Mouse (Mus musculus) intestine, postnatal 0 days (tissue): ENCODE data around the gene Plcb3. TPM values are rescaled to one million over a fixed set of nuclear protein-coding genes. Genes with fewer than 3 reads are reported as not detected.

ENCODE experiments used
- ATAC-seq: fragments of 200-750 bp; cut with Nextera tagmentation; 2 replicates; pipeline ENCODE4 v1.8.0; 2017; ENCODE audit warnings: mild to moderate bottlenecking, moderate TSS enrichment, moderate library complexity
- H3K27ac ChIP-seq: fragments of 300-500 bp; sonication (generic); 2 replicates; pipeline ENCODE4 v1.5.1; 2014; ENCODE audit warnings: mild to moderate bottlenecking, low read depth, low read length, moderate library complexity
- H3K27me3 ChIP-seq: fragments of 300-500 bp; sonication (generic); replicated peaks from 2 replicates; pipeline ENCODE4 v1.6.1; 2014; ENCODE audit warnings: low read length, mixed read lengths; ENCODE audit not compliant: control insufficient read depth, insufficient read depth
- H3K36me3 ChIP-seq: fragments of 300-500 bp; sonication (generic); 2 replicates; pipeline ENCODE4 v1.6.1; 2014; ENCODE audit warnings: mild to moderate bottlenecking, moderate library complexity; ENCODE audit not compliant: control insufficient read depth, insufficient read depth
- H3K4me1 ChIP-seq: fragments of 300-500 bp; sonication (generic); replicated peaks from 2 replicates; pipeline ENCODE4 v1.6.1; 2014; ENCODE audit warnings: antibody characterized with exemption, low read length, mixed read lengths; ENCODE audit not compliant: control insufficient read depth, insufficient read depth
- H3K4me2 ChIP-seq: fragments of 300-500 bp; sonication (generic); replicated peaks from 2 replicates; pipeline ENCODE4 v1.6.1; 2014; ENCODE audit warnings: low read depth, mild to moderate bottlenecking, moderate library complexity
- H3K4me3 ChIP-seq: fragments of 300-500 bp; sonication (generic); 2 replicates; pipeline ENCODE4 v1.5.1; 2014; ENCODE audit warnings: low read depth, low read length
- H3K9ac ChIP-seq: fragments of 300-500 bp; sonication (generic); 2 replicates; pipeline ENCODE4 v1.6.1; 2014; ENCODE audit warnings: mild to moderate bottlenecking, low read depth, low read length
- H3K9me3 ChIP-seq: fragments of 300-500 bp; sonication (generic); 2 replicates; pipeline ENCODE4 v1.6.1; 2016; ENCODE audit warnings: mixed run types; ENCODE audit not compliant: control insufficient read depth
- CTCF ChIP-seq: sonication (generic); IDR thresholded peaks from 2 replicates; pipeline ENCODE4 v1.5.1; 2016; ENCODE audit warnings: low read depth, mild to moderate bottlenecking, control low read depth, antibody characterized with exemption, moderate library complexity
- WGBS: fragments of 180-500 bp; shearing (Covaris S2); extraction: QIAGEN DNeasy Blood & Tissue Kit; methylation state at CpG from one replicate; pipeline ENCODE4 v1.1.7; 2014; 5-methylcytosine and 5-hydroxymethylcytosine counted together
- polyA plus RNA-seq: library from polyadenylated mRNA; unstranded; fragments of >200 nt; fragmentation: Nextera tagmentation; extraction: Ambion mirVana; gene quantifications from 2 replicates; pipeline ENCODE4 v1.2.1, GENCODE M21; 2015

Plcb3 gene
- polyA plus RNA-seq, 1 experiment from 2014 or later = 107 TPM

DNA sequence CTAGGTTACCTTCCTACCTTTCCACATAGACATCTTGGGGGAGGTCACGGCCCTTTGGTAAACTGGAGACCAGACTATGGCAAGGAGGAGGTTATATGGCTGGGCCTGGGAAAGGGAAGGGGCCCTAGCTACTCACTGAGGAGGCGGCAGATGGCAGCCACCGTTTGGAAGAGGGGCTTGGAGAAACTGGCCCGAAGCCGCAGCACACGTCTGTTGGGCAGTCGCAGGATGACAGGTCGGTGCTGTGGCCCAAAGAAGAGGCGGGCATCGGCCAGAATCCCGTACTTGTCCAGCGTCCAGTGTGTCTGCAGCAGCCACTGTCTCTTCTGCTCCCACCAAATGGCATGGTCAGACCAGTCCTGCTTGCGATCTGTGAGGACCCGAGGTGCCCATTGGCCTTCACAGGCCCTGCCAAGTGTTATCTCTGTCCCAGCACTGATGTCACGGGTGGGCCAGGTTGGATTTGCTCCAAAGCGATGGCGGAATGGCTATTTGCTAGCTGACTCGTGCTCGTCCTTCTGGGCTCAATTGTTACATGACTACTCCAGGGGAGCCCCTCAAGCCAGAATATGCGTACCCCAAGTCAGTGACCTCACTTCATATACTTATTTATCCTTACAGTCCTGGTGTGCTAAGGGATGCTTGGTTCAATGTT is 38.3 kb upstream of the Plcb3 start:
- no peak for TF ChIP-seq CTCF
- no peak for ATAC-seq
- Histone ChIP-seq H3K9me3 (no peaks in the 10 kb centered on the region), H3K36me3 (0 out of 2 replicates have a peak, but pooled peaks cover 8% of the 10 kb centered on the region), H3K27ac (no peak overlapping the region), H3K9ac (no peak overlapping the region), H3K27me3 (no peaks in the 10 kb centered on the region), H3K4me2 (no peak overlapping the region), H3K4me3 (no peak overlapping the region), H3K4me1 (no peaks in the 10 kb centered on the region)
- WGBS = 91% methylated on average over 20 of the region's 20 CpGs

DNA sequence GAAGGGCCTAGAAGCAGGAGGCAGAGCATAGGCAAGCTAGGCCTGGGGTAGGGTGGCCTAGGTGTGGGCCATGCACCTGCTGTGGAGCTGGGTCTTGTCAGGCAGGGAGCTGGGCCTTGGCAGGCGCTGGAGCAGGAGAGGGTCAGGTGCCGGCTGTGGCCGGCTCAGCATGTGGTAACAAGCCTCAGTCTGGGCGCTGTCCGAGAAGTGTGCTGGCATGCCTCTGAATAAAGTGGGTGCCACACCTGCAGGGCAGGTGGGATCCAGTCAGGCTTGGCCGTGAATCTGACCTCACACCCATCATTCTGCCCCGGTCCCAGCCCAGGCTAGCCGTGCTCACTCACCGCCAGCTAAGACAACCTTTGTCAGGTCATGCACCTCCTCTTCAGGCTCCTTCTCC is 37.7 kb upstream of the Plcb3 start:
- ATAC-seq = no peak
- 89% methylated on average over 9 of the region's 9 CpGs for WGBS
- H3K27ac ChIP-seq = no peak overlapping the region
- H3K9ac ChIP-seq = no peak overlapping the region
- no peak for TF ChIP-seq CTCF
- H3K9me3 ChIP-seq = no peaks in the 10 kb centered on the region
- H3K4me2 ChIP-seq = no peak overlapping the region
- no peak overlapping the region for H3K4me3 ChIP-seq
- H3K27me3 ChIP-seq = no peaks in the 10 kb centered on the region
- H3K4me1 ChIP-seq = no peaks in the 10 kb centered on the region
- 0 out of 2 replicates have a peak, but pooled peaks cover 8% of the 10 kb centered on the region for H3K36me3 ChIP-seq

DNA sequence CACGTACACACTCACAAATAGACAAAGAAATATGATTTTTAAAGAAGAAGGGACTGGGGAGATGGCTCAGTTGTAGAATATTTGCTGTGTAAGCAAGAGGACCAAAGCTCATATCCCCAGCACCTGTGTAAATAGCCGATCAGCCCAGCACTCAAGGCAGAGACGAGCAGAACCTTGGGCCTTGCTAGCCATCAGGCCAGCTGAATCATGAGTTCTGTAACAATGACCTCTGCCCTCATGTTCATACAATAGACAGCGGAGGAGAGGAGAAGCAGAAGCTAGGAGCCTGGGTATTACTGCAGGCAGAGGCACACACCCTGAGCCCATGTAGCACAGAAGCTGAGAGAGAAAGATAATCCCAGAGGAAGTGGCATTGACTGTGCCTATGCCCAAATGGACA is 36.2 kb upstream of the Plcb3 start:
- H3K9me3 ChIP-seq = no peaks in the 10 kb centered on the region
- 0 out of 2 replicates have a peak, but pooled peaks have one; percentile 44 for ATAC-seq
- no peak overlapping the region for H3K4me3 ChIP-seq
- WGBS = 48% methylated on average over 4 of the region's 4 CpGs
- no peak for TF ChIP-seq CTCF
- H3K36me3 ChIP-seq = 0 out of 2 replicates have a peak, but pooled peaks cover 8% of the 10 kb centered on the region
- no peaks in the 10 kb centered on the region for H3K4me1 ChIP-seq
- no peaks in the 10 kb centered on the region for H3K27me3 ChIP-seq
- H3K4me2 ChIP-seq = no peak overlapping the region
- H3K9ac ChIP-seq = no peak overlapping the region
- no peak overlapping the region for H3K27ac ChIP-seq

DNA sequence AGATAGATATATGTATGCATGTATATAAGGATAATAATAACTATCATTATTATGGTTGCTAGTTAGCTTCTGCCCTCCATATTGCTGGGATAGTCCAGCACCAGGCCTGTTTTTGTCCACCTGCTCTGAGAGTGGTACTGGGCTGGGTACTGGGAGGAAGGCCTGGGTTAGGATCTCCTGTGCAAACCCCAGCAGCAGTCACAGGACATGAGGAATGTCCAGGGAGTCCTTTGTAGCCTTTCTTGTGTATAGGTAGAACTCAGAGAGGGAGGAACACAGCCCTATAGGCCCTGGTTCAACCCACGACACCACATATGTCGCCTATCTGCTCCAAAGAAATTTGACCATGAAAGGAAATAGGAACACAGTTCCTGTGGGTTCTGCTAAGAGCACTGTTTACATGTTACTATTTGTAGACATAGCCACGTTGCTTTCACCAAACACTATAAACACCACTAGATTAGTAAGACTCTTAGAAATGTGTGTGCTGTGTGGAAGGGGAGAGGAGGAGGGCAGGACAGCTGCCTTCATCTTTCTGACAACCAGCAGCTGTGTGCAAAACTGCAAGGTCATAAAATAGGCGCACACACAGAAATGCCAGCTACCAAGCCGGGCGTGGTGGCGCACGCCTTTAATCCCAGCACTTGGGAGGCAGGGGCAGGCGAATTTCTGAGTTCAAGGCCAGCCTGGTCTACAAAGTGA is 30.8 kb upstream of the Plcb3 start:
- Histone ChIP-seq H3K9me3 (no peaks in the 10 kb centered on the region), H3K27ac (peak overlapping the region; percentile 46; the same call in 1 of the 2 replicates), H3K4me1 (no peaks in the 10 kb centered on the region), H3K36me3 (no peaks in the 10 kb centered on the region), H3K4me3 (no peak overlapping the region), H3K27me3 (no peaks in the 10 kb centered on the region), H3K4me2 (no peak overlapping the region), H3K9ac (no peak overlapping the region)
- 61% methylated on average over 9 of the region's 9 CpGs for WGBS
- no peak for TF ChIP-seq CTCF
- ATAC-seq = no peak; the same call in 1 of the 2 replicates

GRCm38 (mm10) chr19:6999360-7000063 is 23.2 kb upstream of the Plcb3 start:
- TF ChIP-seq CTCF = no peak
- H3K36me3 ChIP-seq = peaks cover 10% of the 10 kb centered on the region; the same call in 1 of the 2 replicates
- peak; percentile 81 for ATAC-seq
- H3K27ac ChIP-seq = peak overlapping the region; percentile 73; the same call in 1 of the 2 replicates
- no peak overlapping the region for H3K4me2 ChIP-seq
- H3K4me1 ChIP-seq = peaks cover 7% of the 10 kb centered on the region; the same call in 1 of the 2 replicates
- no peaks in the 10 kb centered on the region for H3K9me3 ChIP-seq
- H3K4me3 ChIP-seq = no peak overlapping the region
- 77% methylated on average over 19 of the region's 19 CpGs for WGBS
- no peaks in the 10 kb centered on the region for H3K27me3 ChIP-seq
- H3K9ac ChIP-seq = no peak overlapping the region

GRCm38 (mm10) chr19:6997721-6998290 is 21.5 kb upstream of the Plcb3 start:
- WGBS = 85% methylated on average over 9 of the region's 9 CpGs
- no peaks in the 10 kb centered on the region for H3K27me3 ChIP-seq
- no peak overlapping the region for H3K27ac ChIP-seq
- no peaks in the 10 kb centered on the region for H3K9me3 ChIP-seq
- no peak overlapping the region for H3K4me2 ChIP-seq
- H3K36me3 ChIP-seq = peaks cover 10% of the 10 kb centered on the region; the same call in 1 of the 2 replicates
- ATAC-seq = no peak
- no peak overlapping the region for H3K4me3 ChIP-seq
- no peak overlapping the region for H3K9ac ChIP-seq
- TF ChIP-seq CTCF = no peak
- H3K4me1 ChIP-seq = peaks cover 11% of the 10 kb centered on the region; the same call in 1 of the 2 replicates
